Mouse (Mus musculus): ENCODE data around the gene Akap17b. TPM values are rescaled to one million over a fixed set of nuclear protein-coding genes. Genes with fewer than 3 reads are reported as not detected.

The Akap17b gene
- total and polyA plus RNA-seq, 3 experiments, result 0.57 to 10.9 (median 6.3) TPM

GRCm38 (mm10) chrX:36561650-36562049 lies 83.5 kb downstream of the Akap17b start:
- Histone ChIP-seq H3K9me3 (replicated peaks) (no peaks in the 10 kb centered on the region), H3K36me3 (replicated peaks) (no peaks in the 10 kb centered on the region), H3K27me3 (ENCODE audit: insufficient read depth, low read length) (no peaks in the 10 kb centered on the region), H3K4me1 (ENCODE audit: insufficient read depth, low read depth, low read length) (no peaks in the 10 kb centered on the region), H3K4me3 (ENCODE audit: low read depth, low read length) (no peak overlapping the region)
- no peak for DNase-seq (ENCODE audit: low spot score)
- no peak for ATAC-seq (ENCODE audit: extremely low read depth, insufficient number of reproducible peaks, low FRiP score, poor library complexity, severe bottlenecking)
- TF ChIP-seq CTCF (IDR thresholded peaks at IDR 0.05; ENCODE audit: low read depth, low read length), result peak; percentile 32; the same call in 1 of the 2 replicates
- no peak for TF ChIP-seq GATA2 (IDR thresholded peaks at IDR 0.05; ENCODE audit: borderline replicate concordance, low read depth, low read length)

- ATAC-seq (ENCODE audit: extremely low read depth, insufficient number of reproducible peaks, low FRiP score, poor library complexity, severe bottlenecking), result no peak
- Histone ChIP-seq H3K9me3 (replicated peaks) (no peaks in the 10 kb centered on the region), H3K36me3 (replicated peaks) (no peaks in the 10 kb centered on the region), H3K27me3 (ENCODE audit: insufficient read depth, low read length) (no peaks in the 10 kb centered on the region), H3K4me1 (ENCODE audit: insufficient read depth, low read depth, low read length) (no peaks in the 10 kb centered on the region), H3K4me3 (ENCODE audit: low read depth, low read length) (no peak overlapping the region)
- no peak for TF ChIP-seq CTCF (IDR thresholded peaks at IDR 0.05; ENCODE audit: low read depth, low read length)
- no peak for TF ChIP-seq GATA1 (IDR thresholded peaks at IDR 0.05; ENCODE audit: borderline replicate concordance, low read length)
- no peak for TF ChIP-seq TAL1 (conservative IDR thresholded peaks at IDR 0.05; ENCODE audit: low read depth, low read length)
- TF ChIP-seq POLR2AphosphoS5 (IDR thresholded peaks at IDR 0.05; ENCODE audit: insufficient replicate concordance, low read depth, low read length), result no peak
- no peak for TF ChIP-seq GATA2 (IDR thresholded peaks at IDR 0.05; ENCODE audit: borderline replicate concordance, low read depth, low read length)
- no peak for DNase-seq (ENCODE audit: low spot score)
Measured at GRCm38 (mm10) chrX:36560170-36560569, 85.0 kb downstream of the Akap17b start.

Other genes with a start within 250 kb of the Akap17b start
- gene Gm6268, start 244.1 kb downstream of the Akap17b start, total RNA-seq (2014; fragmentation: Nextera tagmentation), result not detected in 2 replicates
- 0.23 TPM in 1 of 2 replicates, not detected in the other for gene Gm6268, start 244.1 kb downstream of the Akap17b start, total RNA-seq (2017)
- gene Gm6268, start 244.1 kb downstream of the Akap17b start, polyA plus RNA-seq (2012), result not detected in 2 replicates
- gene Gm14569, start 153.6 kb downstream of the Akap17b start, total RNA-seq (2014; fragmentation: Nextera tagmentation), result not detected in 2 replicates
- 0.11 TPM in 1 of 2 replicates, not detected in the other for gene Gm14569, start 153.6 kb downstream of the Akap17b start, total RNA-seq (2017)
- gene Gm14569, start 153.6 kb downstream of the Akap17b start, polyA plus RNA-seq (2012), result not detected in 2 replicates
- gene Pgrmc1, start 47.2 kb downstream of the Akap17b start, total RNA-seq (2014; fragmentation: Nextera tagmentation), result 54.4 and 60.4 TPM in 2 replicates
- gene Pgrmc1, start 47.2 kb downstream of the Akap17b start, total RNA-seq (2017), result 88.4 and 109 TPM in 2 replicates
- 107 and 113 TPM in 2 replicates for gene Pgrmc1, start 47.2 kb downstream of the Akap17b start, polyA plus RNA-seq (2012)
- 0.75 TPM in 1 of 2 replicates, not detected in the other for gene Slc25a43, start 98.3 kb upstream of the Akap17b start, total RNA-seq (2014; fragmentation: Nextera tagmentation)
- not detected in 2 replicates for gene Slc25a43, start 98.3 kb upstream of the Akap17b start, total RNA-seq (2017)
- gene Slc25a43, start 98.3 kb upstream of the Akap17b start, polyA plus RNA-seq (2012), result 0.06 TPM in 1 of 2 replicates, not detected in the other
- gene Slc25a5, start 150.3 kb upstream of the Akap17b start, total RNA-seq (2014; fragmentation: Nextera tagmentation), result 364 and 370 TPM in 2 replicates
- gene Slc25a5, start 150.3 kb upstream of the Akap17b start, total RNA-seq (2017), result 745 and 825 TPM in 2 replicates
- 30.0 and 36.2 TPM in 2 replicates for gene Slc25a5, start 150.3 kb upstream of the Akap17b start, polyA plus RNA-seq (2012)
- 53.4 and 58.1 TPM in 2 replicates for gene Ube2a, start 228.5 kb upstream of the Akap17b start, total RNA-seq (2014; fragmentation: Nextera tagmentation)
- 16.0 and 16.4 TPM in 2 replicates for gene Ube2a, start 228.5 kb upstream of the Akap17b start, total RNA-seq (2017)
- 108 and 126 TPM in 2 replicates for gene Ube2a, start 228.5 kb upstream of the Akap17b start, polyA plus RNA-seq (2012)
- 33.8 and 36.3 TPM in 2 replicates for gene C330007P06Rik, start 228.7 kb upstream of the Akap17b start, total RNA-seq (2014; fragmentation: Nextera tagmentation)
- gene C330007P06Rik, start 228.7 kb upstream of the Akap17b start, total RNA-seq (2017), result 77.7 and 83.2 TPM in 2 replicates
- 1.6 and 2.1 TPM in 2 replicates for gene C330007P06Rik, start 228.7 kb upstream of the Akap17b start, polyA plus RNA-seq (2012)

All from G1E (cell line).